Mouse (Mus musculus) hindbrain, embryonic 12.5 days (tissue): ENCODE data around the gene Dnajb9. TPM values are rescaled to one million over a fixed set of nuclear protein-coding genes. Genes with fewer than 3 reads are reported as not detected.
A peak's percentile ranks its signal among the peaks of the same experiment; 100 is the strongest.

Experiments used
- ATAC-seq: fragments of 200-750 bp; cut with Nextera tagmentation; 2 replicates; pipeline ENCODE4 v1.8.0; 2017; ENCODE audit warnings: moderate TSS enrichment; ENCODE audit not compliant: low FRiP score
- H3K27ac ChIP-seq: fragments of 300-500 bp; sonication (generic); 2 replicates; pipeline ENCODE4 v1.5.1; 2016; ENCODE audit warnings: mild to moderate bottlenecking
- H3K27me3 ChIP-seq: fragments of 300-500 bp; sonication (generic); 2 replicates; pipeline ENCODE4 v1.6.1; 2016; ENCODE audit warnings: mild to moderate bottlenecking
- H3K36me3 ChIP-seq: fragments of 300-500 bp; sonication (generic); 2 replicates; pipeline ENCODE4 v1.6.1; 2016; ENCODE audit warnings: mild to moderate bottlenecking
- H3K4me1 ChIP-seq: fragments of 300-500 bp; sonication (generic); 2 replicates; pipeline ENCODE4 v1.6.1; 2016
- H3K4me2 ChIP-seq: fragments of 300-500 bp; sonication (generic); replicated peaks from 2 replicates; pipeline ENCODE4 v1.6.1; 2016; ENCODE audit warnings: mild to moderate bottlenecking
- H3K4me3 ChIP-seq: fragments of 300-500 bp; sonication (generic); 2 replicates; pipeline ENCODE4 v1.5.1; 2016; ENCODE audit warnings: mild to moderate bottlenecking
- H3K9ac ChIP-seq: fragments of 300-500 bp; sonication (generic); 2 replicates; pipeline ENCODE4 v1.6.1; 2016; ENCODE audit warnings: mild to moderate bottlenecking, moderate library complexity
- H3K9me3 ChIP-seq: fragments of 300-500 bp; sonication (generic); replicated peaks from 2 replicates; pipeline ENCODE4 v1.6.1; 2016; ENCODE audit warnings: mild to moderate bottlenecking
- WGBS: fragments of 180-500 bp; shearing (Covaris S2); methylation state at CpG from one replicate; pipeline ENCODE4 v1.1.7; 2016; 5-methylcytosine and 5-hydroxymethylcytosine counted together
- microRNA-seq: library from miRNA; unstranded; fragments of <30 nt; microRNA quantifications from one replicate; pipeline ENCODE4, GENCODE M21; 2017
- polyA plus RNA-seq: library from polyadenylated mRNA; unstranded; fragments of >200 nt; fragmentation: Nextera tagmentation; extraction: Ambion mirVana; gene quantifications from 2 replicates; pipeline ENCODE4 v1.2.1, GENCODE M21; 2016

Gene Dnajb9
- polyA plus RNA-seq, 1 experiment from 2014 or later = 31.8 TPM

DNA sequence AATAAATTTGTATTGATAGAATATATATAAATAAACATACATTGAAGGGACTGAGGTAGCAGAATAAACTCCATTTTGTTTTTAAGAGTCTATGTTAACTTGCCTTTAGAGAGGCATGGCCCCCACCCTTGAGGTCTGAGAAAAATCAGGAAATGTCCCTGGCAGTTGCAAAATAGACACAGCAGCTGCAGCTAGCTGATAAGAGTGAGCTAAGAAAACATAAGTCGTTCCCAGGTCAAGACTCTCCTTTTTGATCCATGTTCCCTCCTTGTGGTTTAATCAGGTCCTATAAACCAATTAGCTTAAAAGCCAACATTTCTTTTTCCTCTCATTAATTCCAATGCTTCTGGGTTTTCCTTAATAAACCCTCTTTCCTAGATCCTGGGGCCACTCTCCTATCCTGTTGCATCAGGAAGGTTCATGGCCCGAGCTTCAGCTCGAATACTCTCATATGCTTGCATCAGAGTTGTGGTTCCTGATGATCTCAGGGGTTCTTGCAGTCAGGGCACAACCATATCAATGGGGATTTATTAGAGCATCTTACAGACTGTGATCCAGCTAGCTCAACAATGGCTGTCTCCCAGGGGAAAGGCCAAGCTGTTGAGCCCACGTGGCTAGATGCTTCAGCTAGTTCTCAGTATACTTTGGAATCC, 12.1 kb downstream of the Dnajb9 start:
- Histone ChIP-seq H3K27ac (no peak overlapping the region), H3K27me3 (no peaks in the 10 kb centered on the region), H3K9ac (no peak overlapping the region), H3K36me3 (no peaks in the 10 kb centered on the region), H3K4me2 (no peak overlapping the region), H3K9me3 (no peaks in the 10 kb centered on the region), H3K4me1 (no peaks in the 10 kb centered on the region), H3K4me3 (no peak overlapping the region)
- WGBS = 72% methylated on average over 4 of the region's 4 CpGs
- no peak for ATAC-seq

DNA sequence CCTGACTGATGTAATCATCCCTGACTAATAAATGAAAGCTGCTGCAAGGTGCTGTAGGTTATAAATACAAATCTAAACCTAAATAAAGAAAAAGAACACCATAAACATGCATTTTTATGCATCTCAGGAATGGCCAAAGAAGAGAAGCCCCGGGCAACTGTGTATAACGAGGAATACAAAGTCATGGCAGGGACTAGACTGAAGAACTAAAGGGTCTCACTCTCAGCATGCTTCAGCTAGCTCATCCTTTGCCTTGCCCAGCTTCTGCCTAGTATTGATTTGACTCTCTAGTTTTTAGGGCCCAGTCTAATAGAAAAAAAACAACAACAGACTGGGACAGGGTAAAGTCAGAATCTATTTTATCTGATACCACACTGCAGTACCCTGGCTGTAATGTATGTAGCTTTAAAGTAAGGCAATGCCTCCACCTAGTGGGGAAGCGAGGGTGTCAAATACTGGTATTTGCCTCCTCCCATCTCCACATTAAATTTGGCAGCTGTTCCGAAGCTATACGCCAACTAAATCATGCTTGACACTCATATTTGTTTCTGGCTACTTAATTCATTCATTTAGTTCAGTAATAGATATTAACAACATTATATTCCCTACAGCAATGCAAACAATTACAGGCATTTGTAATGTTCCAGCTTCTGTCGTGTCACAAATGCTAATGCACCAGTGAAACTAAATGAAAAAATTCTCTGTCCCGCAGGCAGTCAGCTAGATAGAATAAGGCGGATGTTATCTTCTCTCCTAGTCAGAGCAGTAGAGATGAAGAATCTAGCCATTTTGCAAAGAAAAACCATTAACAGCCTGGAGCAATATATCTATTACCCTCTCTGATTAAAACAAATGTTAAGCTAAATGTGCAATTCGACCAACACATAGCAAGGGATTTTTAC, 28.8 kb downstream of the Dnajb9 start:
- Histone ChIP-seq H3K4me1 (peaks cover 6% of the 10 kb centered on the region), H3K4me2 (no peak overlapping the region), H3K9ac (no peak overlapping the region), H3K4me3 (no peak overlapping the region), H3K36me3 (no peaks in the 10 kb centered on the region), H3K27ac (no peak overlapping the region), H3K27me3 (no peaks in the 10 kb centered on the region), H3K9me3 (no peaks in the 10 kb centered on the region)
- WGBS = 56% methylated on average over 9 of the region's 9 CpGs
- ATAC-seq = peak; percentile 86

DNA sequence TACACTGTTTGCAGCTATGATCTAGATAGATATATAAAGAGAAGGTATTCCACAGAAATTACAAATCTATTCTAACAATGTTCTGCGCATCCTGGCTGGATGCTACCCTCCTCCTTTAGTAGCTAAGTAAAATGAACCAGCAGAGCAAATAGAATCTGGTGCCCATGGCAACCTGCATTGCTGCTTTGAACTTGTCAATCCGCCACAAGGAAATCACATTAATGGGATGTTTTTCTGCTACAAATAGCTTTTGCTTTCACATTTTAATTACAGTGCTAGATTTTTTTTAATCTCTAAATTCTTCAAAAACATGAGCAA, 33.1 kb downstream of the Dnajb9 start:
- Histone ChIP-seq H3K27ac (peak overlapping the region; percentile 74; the same call in 1 of the 2 replicates), H3K9me3 (no peaks in the 10 kb centered on the region), H3K4me3 (no peak overlapping the region), H3K4me2 (0 out of 2 replicates have a peak overlapping the region, but pooled peaks have one; percentile 36), H3K4me1 (peaks cover 13% of the 10 kb centered on the region), H3K9ac (no peak overlapping the region), H3K36me3 (no peaks in the 10 kb centered on the region), H3K27me3 (no peaks in the 10 kb centered on the region)
- ATAC-seq = no peak
- WGBS = 43% methylated on average over 2 of the region's 2 CpGs

DNA sequence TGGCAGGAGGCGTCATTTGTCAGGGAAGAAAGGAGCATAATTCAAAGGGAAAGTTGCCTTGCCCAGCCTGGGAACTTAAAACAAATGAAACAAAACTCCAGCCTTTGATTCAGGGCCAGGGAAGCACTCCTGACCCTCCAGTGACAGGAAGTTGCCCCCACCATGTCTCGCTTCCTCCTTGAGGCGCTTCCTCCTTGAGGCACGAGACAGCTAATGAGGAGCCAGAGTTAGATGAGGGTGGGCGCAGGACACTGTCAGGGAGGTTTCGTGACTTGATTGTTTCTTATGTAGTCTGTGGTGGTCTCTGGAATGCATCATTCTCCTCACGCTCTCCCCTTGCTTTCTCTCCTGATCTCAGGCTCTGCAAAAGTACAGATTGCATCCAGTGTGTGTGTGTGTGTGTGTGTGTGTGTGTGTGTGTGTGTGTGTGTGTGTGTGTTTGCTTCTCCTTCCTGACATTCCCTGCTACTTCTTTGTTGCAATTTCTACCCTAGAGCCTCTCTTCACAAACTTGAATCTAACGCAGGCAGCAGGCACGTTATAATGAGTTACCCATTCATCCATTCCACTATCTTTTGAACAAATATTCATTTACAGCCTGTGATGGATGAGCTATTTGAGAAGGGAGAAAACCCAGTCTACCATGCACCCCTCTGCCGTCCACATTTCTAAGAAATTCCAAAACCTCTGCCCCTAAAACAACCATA, 33.6 kb downstream of the Dnajb9 start:
- peak overlapping the region; percentile 36 for H3K4me2 ChIP-seq
- ATAC-seq = peak; percentile 22

DNA sequence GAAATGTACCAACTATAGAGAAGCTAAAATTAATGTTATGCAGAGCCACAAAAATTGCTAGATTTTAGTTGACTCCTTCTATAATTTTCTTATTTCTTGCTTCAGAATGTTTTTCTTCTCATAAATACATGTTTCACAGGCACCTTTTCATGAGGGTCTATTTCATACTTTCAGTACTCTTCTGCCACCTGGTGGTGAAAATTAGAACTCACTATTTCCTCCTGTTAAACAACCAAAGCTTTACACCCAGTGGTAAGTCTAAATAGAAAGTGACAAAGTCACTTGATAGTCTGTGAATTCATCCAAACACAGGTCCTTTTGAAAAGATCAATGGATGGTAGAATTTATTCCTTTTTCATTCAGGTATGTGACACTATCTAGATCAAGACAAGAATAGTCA, 43.2 kb downstream of the Dnajb9 start:
- Histone ChIP-seq H3K9me3 (no peaks in the 10 kb centered on the region), H3K4me1 (no peaks in the 10 kb centered on the region), H3K4me3 (no peak overlapping the region), H3K4me2 (no peak overlapping the region), H3K9ac (no peak overlapping the region), H3K36me3 (no peaks in the 10 kb centered on the region), H3K27ac (no peak overlapping the region), H3K27me3 (no peaks in the 10 kb centered on the region)
- ATAC-seq = no peak

More for the DNA sequence above, 33.6 kb downstream of the Dnajb9 start:
- Histone ChIP-seq H3K27me3 (no peaks in the 10 kb centered on the region), H3K9me3 (no peaks in the 10 kb centered on the region), H3K36me3 (no peaks in the 10 kb centered on the region), H3K4me1 (peaks cover 13% of the 10 kb centered on the region), H3K9ac (no peak overlapping the region; the same call in 1 of the 2 replicates), H3K4me3 (no peak overlapping the region), H3K27ac (peak overlapping the region; percentile 74)
- WGBS = 43% methylated on average over 10 of the region's 10 CpGs

DNA sequence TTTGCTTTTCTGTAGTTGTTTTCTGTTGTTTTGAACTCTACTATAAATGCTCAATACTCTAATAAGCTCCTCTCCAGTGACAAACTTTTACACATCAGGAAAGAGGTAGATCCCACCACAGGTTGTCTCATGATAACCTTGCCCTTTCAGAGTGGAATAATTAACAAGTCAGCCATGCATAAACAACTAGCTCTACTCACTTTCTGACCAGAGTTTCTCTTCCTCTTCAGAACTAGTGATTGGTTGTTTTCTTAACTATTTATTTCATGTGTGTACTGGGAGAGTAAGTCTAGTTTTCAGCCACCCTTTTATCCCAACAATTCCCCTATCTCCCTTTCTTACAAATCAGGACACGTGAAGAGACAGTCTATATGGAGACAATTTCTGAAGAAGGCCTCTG, 50.8 kb downstream of the Dnajb9 start:
- no peak for ATAC-seq
- 85% methylated on average over 1 of the region's 1 CpGs for WGBS
- no peak overlapping the region for H3K27ac ChIP-seq
- no peaks in the 10 kb centered on the region for H3K36me3 ChIP-seq
- H3K27me3 ChIP-seq = no peaks in the 10 kb centered on the region
- no peak overlapping the region for H3K9ac ChIP-seq
- H3K9me3 ChIP-seq = no peaks in the 10 kb centered on the region
- no peak overlapping the region for H3K4me2 ChIP-seq
- no peak overlapping the region for H3K4me3 ChIP-seq
- H3K4me1 ChIP-seq = no peaks in the 10 kb centered on the region

Small RNA genes lying within 50 kb of the gene (microRNA-seq; reads per million reads assigned to microRNA genes)
- gene Mir5627 = not detected

Other genes with a start within 250 kb of the Dnajb9 start
- gene Pnpla8, start 11.0 kb upstream of the Dnajb9 start, polyA plus RNA-seq = 97.0 and 99.1 TPM in 2 replicates
- 97.0 and 110 TPM in 2 replicates for gene Nrcam, start 118.6 kb upstream of the Dnajb9 start, polyA plus RNA-seq